Mouse (Mus musculus) adrenal gland, postnatal 4 days (tissue): ENCODE data around the gene Prl8a9. TPM values are rescaled to one million over a fixed set of nuclear protein-coding genes. Genes with fewer than 3 reads are reported as not detected.

ENCODE experiments used
- DNase-seq, 2 experiments: peaks; one replicate each; pipeline ENCODE4 v3.0.0; 2021 to 2022; ENCODE audit warnings: low spot score in 2 of 2, mixed read lengths in 2 of 2
- long read RNA-seq, 2 experiments: library from polyadenylated mRNA; stranded (forward); transcript quantifications; one replicate each; pipeline ENCODE4 v2.0.0; 2021
- total RNA-seq, 2 experiments: library from RNA; stranded (reverse); gene quantifications; 2 replicates each; pipeline ENCODE4 v1.2.3; 2021

Gene Prl8a9
- not detected for total RNA-seq
- long read RNA-seq, experiment 1: 0 reads
- long read RNA-seq, experiment 2: 0 reads

- DNase-seq: no peak
Observed at GRCm38 (mm10) chr13:27564506-27564905, at the start of gene Prl8a9. Gene Prl8a9 (minus strand): TSS chr13:27564606.

- DNase-seq: no peak
Observed at GRCm38 (mm10) chr13:27610482-27610881, 46.1 kb upstream of the Prl8a9 start, which contains the start of gene Prl7b1. Gene Prl7b1 (minus strand): TSS chr13:27610582.

GRCm38 (mm10) chr13:27582071-27582470 is 17.7 kb upstream of the Prl8a9 start, which contains the start of gene Prl8a1:
Gene Prl8a1 (minus strand): TSS chr13:27582171.
- DNase-seq: no peak

- no peak for DNase-seq
Observed at GRCm38 (mm10) chr13:27553336-27553735, 11.1 kb downstream of the Prl8a9 start.

GRCm38 (mm10) chr13:27523156-27523555 is 41.2 kb downstream of the Prl8a9 start:
- DNase-seq: no peak

GRCm38 (mm10) chr13:27513117-27513516 is 51.3 kb downstream of the Prl8a9 start, which contains the start of gene Prl8a8:
Gene Prl8a8 (minus strand): TSS chr13:27513217.
- DNase-seq: no peak

Other genes with a start within 250 kb of the Prl8a9 start
- under 1 TPM; 0.34 TPM for gene Prl8a2, start 218.9 kb downstream of the Prl8a9 start, total RNA-seq
- not detected for gene Prl2b1, start 173.8 kb downstream of the Prl8a9 start, total RNA-seq
- gene Prl8a6, start 125.9 kb downstream of the Prl8a9 start, total RNA-seq: not detected
- not detected for gene Prl8a8, start 51.4 kb downstream of the Prl8a9 start, total RNA-seq
- not detected for gene Prl8a1, start 17.6 kb upstream of the Prl8a9 start, total RNA-seq
- gene Prl7b1, start 46.0 kb upstream of the Prl8a9 start, total RNA-seq: not detected
- not detected for gene Prl7a1, start 77.9 kb upstream of the Prl8a9 start, total RNA-seq
- not detected for gene Prl7a2, start 103.4 kb upstream of the Prl8a9 start, total RNA-seq
- not detected for gene Prl7d1, start 152.1 kb upstream of the Prl8a9 start, total RNA-seq
- not detected for gene Prl7c1, start 216.2 kb upstream of the Prl8a9 start, total RNA-seq
- gene Prl2a1, start 237.0 kb upstream of the Prl8a9 start, total RNA-seq: not detected